Mouse (Mus musculus): ENCODE measurements around the gene Babam2. TPM values are rescaled to one million over a fixed set of nuclear protein-coding genes. Genes with fewer than 3 reads are reported as not detected.

The Babam2 gene
- polyA plus RNA-seq (2012; rRNA removed) = 7.7 and 18.4 TPM in 2 replicates

DNA sequence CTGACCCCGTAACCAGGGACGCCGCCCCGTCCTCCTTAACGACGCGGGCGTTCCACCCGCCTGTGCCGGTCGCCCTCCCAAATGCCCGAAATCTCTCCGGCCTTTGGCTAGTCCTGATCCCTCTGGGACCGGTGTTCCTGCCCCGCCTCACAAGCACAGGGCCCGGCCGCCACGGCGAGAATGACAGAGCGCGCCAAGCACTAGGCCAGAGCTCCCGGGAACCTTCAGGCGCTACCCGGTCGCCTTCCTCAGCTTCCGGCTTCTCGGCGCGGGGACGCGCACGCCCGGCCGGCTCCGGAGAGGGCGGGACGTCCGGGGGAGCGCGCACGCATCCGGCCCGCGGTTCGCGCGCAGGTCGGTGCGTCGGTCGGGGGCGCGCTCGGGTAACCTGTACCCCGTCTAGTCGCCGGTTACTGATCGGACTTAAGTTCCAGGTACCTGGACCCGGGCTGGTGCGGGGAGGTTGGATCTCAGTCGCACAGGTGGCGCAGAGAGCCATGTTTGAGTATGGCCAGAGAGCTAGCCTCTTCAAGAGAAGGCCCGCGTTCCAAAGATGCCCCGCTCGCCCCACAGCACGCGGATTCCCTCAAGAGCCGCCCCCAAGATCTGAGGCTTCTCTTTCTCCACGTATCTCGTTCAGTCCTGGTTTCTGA, at the start of gene Babam2:
TSS of gene Babam2 (plus strand) at position 41 of the 653 bp plus-strand sequence.
- Histone ChIP-seq H3K27ac (ENCODE audit: insufficient read depth, low read depth, low read length) (peak within 1 kb of the TSS; percentile 98), H3K27me3 (ENCODE audit: control insufficient read depth, insufficient read depth, low read length) (no peaks in the 10 kb centered on the region), H3K4me3 (ENCODE audit: low read depth, low read length) (peak within 1 kb of the TSS; percentile 66), H3K36me3 (ENCODE audit: control insufficient read depth, insufficient read depth, low read length) (peaks cover 5% of the 10 kb centered on the region; the same call in 1 of the 2 replicates), H3K4me1 (ENCODE audit: control insufficient read depth, insufficient read depth, insufficient read length, low read length) (no peaks in the 10 kb centered on the region)
- TF ChIP-seq CTCF (IDR thresholded peaks at IDR 0.05; ENCODE audit: extremely low read depth, insufficient read length, insufficient replicate concordance, low read depth, low read length) (no peak), POLR2A (IDR thresholded peaks at IDR 0.05; ENCODE audit: low read depth, low read length) (peak; percentile 84)
- under 1% methylated on average over 71 of the region's 71 CpGs for WGBS

DNA sequence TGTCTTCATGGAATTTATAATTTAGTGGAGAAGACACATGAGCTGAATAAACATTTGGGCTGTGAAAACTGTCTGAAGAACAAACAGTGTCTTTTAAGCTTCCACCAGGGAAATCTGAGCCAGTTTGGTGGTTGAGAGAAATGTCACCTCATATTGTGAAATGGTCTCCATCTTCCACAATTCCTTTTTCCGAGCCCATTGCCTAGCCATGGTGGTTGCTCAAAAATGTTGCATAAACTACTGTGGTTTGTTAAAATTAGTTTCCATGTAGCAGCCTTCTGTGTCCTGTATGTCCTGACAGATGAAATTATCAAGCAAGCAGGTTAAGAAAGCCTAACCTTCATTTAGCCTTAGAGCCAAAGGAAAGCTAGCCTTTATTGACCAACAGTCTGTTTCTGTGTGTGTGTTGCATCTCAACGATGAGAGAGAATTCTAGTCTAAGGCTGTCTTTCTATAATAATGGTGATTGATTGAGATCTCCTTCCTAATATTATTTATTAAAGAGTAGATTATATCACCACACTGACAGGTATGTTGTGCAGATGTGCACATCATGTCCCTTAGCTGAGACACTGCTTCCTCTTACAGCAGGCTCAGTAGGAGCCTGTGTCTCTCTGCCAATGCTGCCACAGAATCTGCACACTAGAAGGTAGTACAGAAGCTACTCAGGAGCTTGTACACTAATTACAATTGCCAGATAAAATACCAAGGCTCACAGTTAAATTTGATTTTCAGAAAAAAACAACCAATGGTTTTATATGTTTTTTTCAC, 46.8 kb upstream of the Babam2 start:
- 88% methylated on average over 2 of the region's 2 CpGs for WGBS
- H3K27ac ChIP-seq (ENCODE audit: insufficient read depth, low read depth, low read length) = no peak overlapping the region
- H3K27me3 ChIP-seq (ENCODE audit: control insufficient read depth, insufficient read depth, low read length) = no peaks in the 10 kb centered on the region
- H3K36me3 ChIP-seq (ENCODE audit: control insufficient read depth, insufficient read depth, low read length) = peaks cover 26% of the 10 kb centered on the region
- no peak for TF ChIP-seq POLR2A (IDR thresholded peaks at IDR 0.05; ENCODE audit: low read depth, low read length)
- TF ChIP-seq CTCF (IDR thresholded peaks at IDR 0.05; ENCODE audit: extremely low read depth, insufficient read length, insufficient replicate concordance, low read depth, low read length) = no peak
- no peak overlapping the region for H3K4me3 ChIP-seq (ENCODE audit: low read depth, low read length)
- H3K4me1 ChIP-seq (ENCODE audit: control insufficient read depth, insufficient read depth, insufficient read length, low read length) = peaks cover 6% of the 10 kb centered on the region

DNA sequence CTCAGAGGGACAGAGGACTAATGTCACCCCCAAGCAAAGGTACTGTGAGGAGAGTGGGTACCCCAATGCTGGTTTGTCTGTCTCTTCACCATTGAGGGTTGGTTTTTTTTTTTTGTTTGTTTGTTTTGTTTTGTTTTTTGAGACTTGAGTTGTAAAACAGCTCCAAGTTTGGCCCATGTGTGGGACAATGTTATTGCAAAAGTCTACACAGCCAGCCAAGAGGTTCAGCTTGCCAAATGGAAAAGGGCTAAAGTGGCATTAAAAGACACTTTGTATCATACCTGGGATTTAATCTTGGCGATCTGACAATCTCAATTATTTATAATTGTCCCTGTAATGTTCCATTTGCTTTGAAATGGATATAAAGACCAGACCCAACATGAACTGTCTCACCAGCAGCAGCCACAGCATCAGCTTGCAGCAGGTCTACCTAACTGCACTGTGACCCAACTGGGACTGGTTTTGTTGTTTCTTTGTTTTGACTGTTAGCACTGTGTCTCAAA, 41.7 kb upstream of the Babam2 start:
- no peak overlapping the region for H3K27ac ChIP-seq (ENCODE audit: insufficient read depth, low read depth, low read length)
- WGBS = 83% methylated on average over 1 of the region's 1 CpGs

DNA sequence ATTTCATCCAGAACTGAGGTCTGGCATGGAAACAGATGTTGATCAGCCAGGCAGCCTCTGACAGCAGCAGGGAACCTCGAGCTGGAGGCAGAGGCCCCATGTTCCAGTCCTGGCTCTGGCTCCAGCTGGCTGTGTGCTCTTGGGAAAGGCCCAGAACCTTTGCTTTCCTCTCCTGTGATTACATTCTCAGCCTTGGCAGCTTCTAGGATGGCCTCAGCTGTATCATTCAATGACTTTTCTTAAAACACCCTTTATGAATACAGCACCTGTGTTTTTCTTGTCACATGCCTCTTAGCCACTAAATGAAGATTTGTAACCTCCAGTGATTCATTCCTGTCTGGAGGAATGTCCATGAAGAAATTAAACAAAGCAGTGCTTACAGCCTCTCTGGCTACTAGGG, 31.3 kb upstream of the Babam2 start:
- Histone ChIP-seq H3K4me1 (ENCODE audit: control insufficient read depth, insufficient read depth, insufficient read length, low read length) (peaks cover 8% of the 10 kb centered on the region; the same call in 1 of the 2 replicates), H3K36me3 (ENCODE audit: control insufficient read depth, insufficient read depth, low read length) (no peaks in the 10 kb centered on the region; the same call in none of the 2 replicates), H3K27me3 (ENCODE audit: control insufficient read depth, insufficient read depth, low read length) (no peaks in the 10 kb centered on the region), H3K4me3 (ENCODE audit: low read depth, low read length) (no peak overlapping the region), H3K27ac (ENCODE audit: insufficient read depth, low read depth, low read length) (no peak overlapping the region)
- 33% methylated on average over 1 of the region's 1 CpGs for WGBS
- TF ChIP-seq POLR2A (IDR thresholded peaks at IDR 0.05; ENCODE audit: low read depth, low read length) = no peak

More for the DNA sequence above, 41.7 kb upstream of the Babam2 start:
- TF ChIP-seq POLR2A (IDR thresholded peaks at IDR 0.05; ENCODE audit: low read depth, low read length) = no peak
- no peak for TF ChIP-seq CTCF (IDR thresholded peaks at IDR 0.05; ENCODE audit: extremely low read depth, insufficient read length, insufficient replicate concordance, low read depth, low read length)
- Histone ChIP-seq H3K4me3 (ENCODE audit: low read depth, low read length) (no peak overlapping the region), H3K4me1 (ENCODE audit: control insufficient read depth, insufficient read depth, insufficient read length, low read length) (no peaks in the 10 kb centered on the region), H3K36me3 (ENCODE audit: control insufficient read depth, insufficient read depth, low read length) (peaks cover 25% of the 10 kb centered on the region), H3K27me3 (ENCODE audit: control insufficient read depth, insufficient read depth, low read length) (no peaks in the 10 kb centered on the region)

DNA sequence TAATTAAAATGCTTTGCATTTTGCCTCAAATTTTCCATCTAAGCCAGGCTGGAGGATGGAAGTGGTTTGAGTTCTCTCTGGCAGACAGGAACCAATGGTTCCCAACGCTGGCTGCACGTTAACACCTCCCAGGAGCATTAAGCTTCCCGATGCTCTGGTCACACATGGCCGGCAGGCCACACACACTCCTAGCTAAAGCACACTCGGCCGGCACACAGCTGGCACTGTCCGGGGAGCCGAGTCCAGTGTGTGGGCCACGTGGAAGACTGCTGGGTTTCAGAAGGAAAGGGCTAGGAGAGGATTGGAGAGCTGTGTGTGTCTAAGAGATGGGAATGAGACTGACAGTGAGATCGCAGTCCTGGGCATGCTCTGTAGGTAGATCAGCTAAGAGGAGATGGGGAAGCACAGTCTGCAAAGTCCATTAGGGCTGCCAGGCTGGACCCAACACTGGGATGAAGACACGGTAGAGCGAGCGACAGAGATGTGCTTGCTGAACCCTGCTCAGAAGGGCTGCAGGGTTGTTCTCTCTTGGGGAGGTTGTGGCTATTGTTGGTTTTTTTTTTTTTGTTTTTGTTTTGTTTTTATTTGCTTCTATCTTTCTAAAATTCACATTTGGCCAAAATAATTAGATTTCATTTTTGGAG, 29.0 kb upstream of the Babam2 start:
- 95% methylated on average over 13 of the region's 13 CpGs for WGBS

DNA sequence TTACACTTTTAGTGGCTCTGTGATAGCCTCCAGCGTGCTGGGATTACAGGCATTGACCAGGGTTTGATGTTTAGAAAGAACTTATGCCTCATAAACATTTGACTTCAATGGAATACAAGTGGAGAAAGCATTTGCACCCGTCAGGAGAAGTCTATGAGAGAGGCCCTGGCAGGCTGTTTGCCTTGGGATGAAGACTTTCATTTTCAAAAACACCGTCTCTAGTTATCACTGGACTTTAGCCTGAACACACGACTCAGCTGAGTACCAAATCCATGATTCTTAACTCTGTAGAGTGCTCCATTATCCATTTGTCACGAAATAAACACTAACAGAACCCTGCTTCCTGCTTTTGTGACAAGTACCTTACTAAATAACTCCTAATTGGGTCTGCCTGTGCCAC, 27.5 kb upstream of the Babam2 start:
- Histone ChIP-seq H3K27me3 (ENCODE audit: control insufficient read depth, insufficient read depth, low read length) (no peaks in the 10 kb centered on the region), H3K4me1 (ENCODE audit: control insufficient read depth, insufficient read depth, insufficient read length, low read length) (peaks cover 5% of the 10 kb centered on the region; the same call in 1 of the 2 replicates), H3K4me3 (ENCODE audit: low read depth, low read length) (no peak overlapping the region), H3K27ac (ENCODE audit: insufficient read depth, low read depth, low read length) (no peak overlapping the region), H3K36me3 (ENCODE audit: control insufficient read depth, insufficient read depth, low read length) (peaks cover 2% of the 10 kb centered on the region)
- no peak for TF ChIP-seq POLR2A (IDR thresholded peaks at IDR 0.05; ENCODE audit: low read depth, low read length)
- 26% methylated on average over 5 of the region's 5 CpGs for WGBS

More for the DNA sequence above, 29.0 kb upstream of the Babam2 start:
- no peak overlapping the region for H3K4me3 ChIP-seq (ENCODE audit: low read depth, low read length)
- no peak overlapping the region for H3K27ac ChIP-seq (ENCODE audit: insufficient read depth, low read depth, low read length)
- H3K4me1 ChIP-seq (ENCODE audit: control insufficient read depth, insufficient read depth, insufficient read length, low read length) = peaks cover 5% of the 10 kb centered on the region; the same call in 1 of the 2 replicates
- no peaks in the 10 kb centered on the region for H3K27me3 ChIP-seq (ENCODE audit: control insufficient read depth, insufficient read depth, low read length)
- TF ChIP-seq CTCF (IDR thresholded peaks at IDR 0.05; ENCODE audit: extremely low read depth, insufficient read length, insufficient replicate concordance, low read depth, low read length) = no peak
- TF ChIP-seq POLR2A (IDR thresholded peaks at IDR 0.05; ENCODE audit: low read depth, low read length) = no peak
- peaks cover 2% of the 10 kb centered on the region for H3K36me3 ChIP-seq (ENCODE audit: control insufficient read depth, insufficient read depth, low read length)

DNA sequence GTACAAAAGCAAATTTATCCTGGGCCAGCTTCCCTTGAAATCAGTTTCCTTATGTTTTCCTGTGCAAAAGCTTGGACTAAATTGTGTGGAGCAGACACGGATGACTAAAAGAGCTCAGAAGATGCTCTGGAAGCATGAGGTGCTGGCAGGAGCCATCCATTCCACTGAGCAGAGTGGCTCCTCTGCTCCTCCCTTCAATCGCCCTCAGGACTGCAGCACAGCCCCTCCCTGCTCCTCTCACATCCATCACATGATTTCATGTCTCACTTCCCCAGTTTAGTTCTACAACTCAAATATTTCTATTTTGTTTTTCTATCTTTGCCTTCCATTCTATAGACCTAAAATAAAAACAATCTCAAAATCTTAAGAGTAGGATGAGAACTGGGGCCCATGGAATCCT, 26.3 kb upstream of the Babam2 start:
- Histone ChIP-seq H3K4me3 (ENCODE audit: low read depth, low read length) (no peak overlapping the region), H3K4me1 (ENCODE audit: control insufficient read depth, insufficient read depth, insufficient read length, low read length) (peaks cover 5% of the 10 kb centered on the region; the same call in 1 of the 2 replicates), H3K27ac (ENCODE audit: insufficient read depth, low read depth, low read length) (no peak overlapping the region), H3K36me3 (ENCODE audit: control insufficient read depth, insufficient read depth, low read length) (peaks cover 2% of the 10 kb centered on the region; the same call in 1 of the 2 replicates), H3K27me3 (ENCODE audit: control insufficient read depth, insufficient read depth, low read length) (no peaks in the 10 kb centered on the region)
- TF ChIP-seq POLR2A (IDR thresholded peaks at IDR 0.05; ENCODE audit: low read depth, low read length) (no peak), CTCF (IDR thresholded peaks at IDR 0.05; ENCODE audit: extremely low read depth, insufficient read length, insufficient replicate concordance, low read depth, low read length) (no peak)
- WGBS = 88% methylated on average over 2 of the region's 2 CpGs

Measured in small intestine, adult 2 months (tissue).